Mouse (Mus musculus): ENCODE measurements around the gene Nphp4. TPM values are rescaled to one million over a fixed set of nuclear protein-coding genes. Genes with fewer than 3 reads are reported as not detected.

The Nphp4 gene
- polyA plus RNA-seq, 1 experiment from 2014 or later = 3.2 TPM

- Histone ChIP-seq H3K27me3 (ENCODE audit: insufficient read depth, poor library complexity, severe bottlenecking) (0 out of 2 replicates have a peak, but pooled peaks cover 8% of the 10 kb centered on the region), H3K9me3 (no peaks in the 10 kb centered on the region), H3K4me1 (peaks cover 21% of the 10 kb centered on the region), H3K36me3 (no peaks in the 10 kb centered on the region), H3K27ac (0 out of 2 replicates have a peak overlapping the region, but pooled peaks have one; percentile 5), H3K4me3 (no peak overlapping the region)
- 80% methylated on average over 14 of the region's 14 CpGs for WGBS
- no peak for DNase-seq (ENCODE audit: low spot score)
Measured at GRCm38 (mm10) chr4:152490311-152490710, 13.8 kb downstream of the Nphp4 start.

- Histone ChIP-seq H3K4me3 (peak overlapping the region; percentile 2; the same call in 1 of the 2 replicates), H3K27me3 (ENCODE audit: insufficient read depth, poor library complexity, severe bottlenecking) (0 out of 2 replicates have a peak, but pooled peaks cover 8% of the 10 kb centered on the region), H3K4me1 (peaks cover 28% of the 10 kb centered on the region), H3K36me3 (no peaks in the 10 kb centered on the region), H3K27ac (0 out of 2 replicates have a peak overlapping the region, but pooled peaks have one; percentile 10), H3K9me3 (no peaks in the 10 kb centered on the region)
- 43% methylated on average over 15 of the region's 15 CpGs for WGBS
- peak; percentile 85 for DNase-seq (ENCODE audit: low spot score)
Measured at GRCm38 (mm10) chr4:152491250-152491899, 14.9 kb downstream of the Nphp4 start.

DNA sequence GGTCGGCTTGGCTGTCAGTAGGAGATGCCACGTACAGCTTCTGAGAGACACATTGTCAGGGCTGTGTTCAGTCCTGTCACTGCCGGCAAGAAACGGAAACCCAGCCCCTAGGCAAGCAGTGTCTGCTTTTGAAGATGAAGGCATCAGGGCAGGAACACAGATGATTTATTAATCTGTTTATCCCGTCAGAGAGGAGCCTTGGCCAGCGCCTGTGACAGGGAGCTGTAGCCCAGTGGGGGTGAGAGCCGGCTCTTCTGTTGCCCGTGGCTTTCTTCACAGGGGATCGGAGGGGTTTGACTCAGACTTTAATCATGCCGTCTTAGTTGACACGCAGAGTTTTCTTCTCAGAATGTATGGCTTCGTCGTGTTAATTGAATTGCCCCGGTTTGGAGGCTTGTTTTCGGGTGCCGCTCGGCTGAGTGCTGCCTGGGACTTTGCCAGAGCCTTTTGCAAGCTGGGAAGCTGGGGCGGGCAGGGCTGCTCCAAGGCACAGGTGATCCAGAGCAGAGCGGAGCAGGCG, 17.9 kb downstream of the Nphp4 start:
- Histone ChIP-seq H3K27me3 (ENCODE audit: insufficient read depth, poor library complexity, severe bottlenecking) (0 out of 2 replicates have a peak, but pooled peaks cover 8% of the 10 kb centered on the region), H3K36me3 (peaks cover 16% of the 10 kb centered on the region), H3K9me3 (peaks cover 8% of the 10 kb centered on the region), H3K4me1 (peaks cover 31% of the 10 kb centered on the region), H3K27ac (no peak overlapping the region), H3K4me3 (no peak overlapping the region)
- 35% methylated on average over 20 of the region's 20 CpGs for WGBS
- DNase-seq (ENCODE audit: low spot score) = no peak

GRCm38 (mm10) chr4:152512221-152512925, 35.9 kb downstream of the Nphp4 start:
- Histone ChIP-seq H3K9me3 (peaks cover 8% of the 10 kb centered on the region), H3K36me3 (peaks cover 14% of the 10 kb centered on the region), H3K27me3 (ENCODE audit: insufficient read depth, poor library complexity, severe bottlenecking) (no peaks in the 10 kb centered on the region), H3K27ac (no peak overlapping the region), H3K4me1 (no peaks in the 10 kb centered on the region), H3K4me3 (no peak overlapping the region)
- 77% methylated on average over 18 of the region's 18 CpGs for WGBS
- no peak for DNase-seq (ENCODE audit: low spot score)

DNA sequence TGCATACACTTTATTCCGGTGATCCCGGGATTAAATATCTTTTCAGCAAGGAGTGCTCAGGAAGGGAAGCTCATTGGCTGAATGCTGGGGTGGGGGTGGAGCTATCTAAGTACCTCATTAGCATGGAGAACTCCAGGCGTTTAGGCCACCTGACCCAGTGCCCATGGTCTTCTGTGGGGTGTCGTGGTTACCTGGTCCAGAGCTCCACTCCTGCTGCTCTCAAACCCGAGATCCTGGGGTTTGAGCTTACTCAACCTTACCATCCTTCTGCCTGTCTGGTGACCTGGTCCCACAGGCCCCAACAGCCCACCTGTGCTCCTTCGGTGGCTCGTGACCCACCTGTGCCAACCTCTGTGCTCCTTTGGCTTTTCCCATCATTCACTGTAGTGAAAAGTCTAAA, 38.4 kb downstream of the Nphp4 start:
- 0 out of 2 replicates have a peak, but pooled peaks cover 4% of the 10 kb centered on the region for H3K36me3 ChIP-seq

DNA sequence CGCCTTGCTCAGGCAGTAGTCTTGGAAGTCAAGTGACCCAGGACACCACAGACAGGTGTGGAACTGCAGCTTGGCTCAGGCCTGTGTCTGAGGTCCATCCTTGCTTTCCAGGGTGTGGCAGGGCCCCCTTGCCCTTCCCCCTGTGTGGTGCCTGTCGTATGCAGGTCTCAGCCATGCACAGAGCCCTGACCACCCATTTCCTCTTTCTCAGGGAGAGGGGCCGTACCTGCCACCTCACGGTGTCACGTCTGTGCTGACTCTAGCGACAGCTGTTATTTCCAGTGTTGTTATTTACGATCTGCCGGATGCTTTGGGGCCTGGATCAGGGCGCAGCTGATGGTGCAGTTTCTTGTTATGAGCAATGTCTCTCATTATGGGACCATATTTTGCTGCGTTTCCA, 42.6 kb downstream of the Nphp4 start:
- Histone ChIP-seq H3K4me3 (no peak overlapping the region), H3K27ac (no peak overlapping the region), H3K36me3 (no peaks in the 10 kb centered on the region), H3K27me3 (ENCODE audit: insufficient read depth, poor library complexity, severe bottlenecking) (0 out of 2 replicates have a peak, but pooled peaks cover 3% of the 10 kb centered on the region), H3K9me3 (no peaks in the 10 kb centered on the region), H3K4me1 (0 out of 2 replicates have a peak, but pooled peaks cover 5% of the 10 kb centered on the region)
- WGBS = 82% methylated on average over 10 of the region's 10 CpGs
- no peak for DNase-seq (ENCODE audit: low spot score)

More for the DNA sequence above, 38.4 kb downstream of the Nphp4 start:
- Histone ChIP-seq H3K9me3 (no peaks in the 10 kb centered on the region; the same call in 1 of the 2 replicates), H3K27ac (no peak overlapping the region), H3K4me1 (0 out of 2 replicates have a peak, but pooled peaks cover 5% of the 10 kb centered on the region), H3K27me3 (ENCODE audit: insufficient read depth, poor library complexity, severe bottlenecking) (no peaks in the 10 kb centered on the region), H3K4me3 (no peak overlapping the region)
- WGBS = 73% methylated on average over 7 of the region's 7 CpGs
- DNase-seq (ENCODE audit: low spot score) = no peak

DNA sequence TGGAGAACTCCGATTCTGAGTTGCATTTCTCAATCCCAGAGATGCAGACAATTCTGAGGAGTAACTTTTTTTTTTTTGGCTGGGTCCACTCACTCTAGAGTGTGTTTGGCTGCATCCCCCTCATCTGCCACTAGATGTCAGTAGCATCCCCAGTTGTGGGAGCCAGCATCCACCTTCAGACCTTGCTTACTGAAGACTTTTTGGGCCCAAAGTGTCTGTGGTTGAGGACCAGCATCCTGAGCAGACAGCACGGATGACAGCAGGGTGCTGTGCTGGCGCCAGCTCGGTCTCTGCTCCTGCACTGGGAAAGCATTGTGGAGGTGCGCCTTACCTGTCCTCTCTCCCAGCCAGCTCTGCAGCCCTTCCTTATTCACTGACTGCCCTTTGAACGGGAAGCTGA, 43.6 kb downstream of the Nphp4 start:
- H3K27ac ChIP-seq = no peak overlapping the region
- 0 out of 2 replicates have a peak, but pooled peaks cover 3% of the 10 kb centered on the region for H3K27me3 ChIP-seq (ENCODE audit: insufficient read depth, poor library complexity, severe bottlenecking)
- H3K9me3 ChIP-seq = no peaks in the 10 kb centered on the region
- no peaks in the 10 kb centered on the region for H3K36me3 ChIP-seq
- 37% methylated on average over 6 of the region's 6 CpGs for WGBS
- DNase-seq (ENCODE audit: low spot score) = no peak
- H3K4me3 ChIP-seq = no peak overlapping the region
- 0 out of 2 replicates have a peak, but pooled peaks cover 5% of the 10 kb centered on the region for H3K4me1 ChIP-seq

DNA sequence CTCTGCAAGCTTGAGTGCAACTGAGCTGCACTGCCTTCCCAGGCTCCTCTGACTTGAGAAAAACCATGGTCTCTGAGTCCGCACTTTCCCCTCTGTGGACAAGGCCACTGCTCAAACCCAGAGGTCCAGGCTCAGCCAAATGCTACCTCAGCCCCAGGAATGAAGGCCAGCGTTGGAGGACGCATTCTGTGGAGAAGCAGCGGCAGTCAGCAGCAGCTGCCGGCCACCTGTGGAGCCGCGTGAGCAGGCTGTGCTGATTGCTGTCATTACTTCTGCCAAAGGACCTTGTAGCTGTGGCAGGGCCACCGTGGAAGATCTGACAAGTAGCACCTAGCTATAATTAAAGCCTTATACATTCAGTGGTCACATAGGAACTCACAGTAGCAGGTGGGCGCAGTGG, 56.4 kb downstream of the Nphp4 start:
- WGBS = 52% methylated on average over 9 of the region's 9 CpGs
- Histone ChIP-seq H3K4me3 (no peak overlapping the region), H3K27me3 (ENCODE audit: insufficient read depth, poor library complexity, severe bottlenecking) (peaks cover 25% of the 10 kb centered on the region), H3K9me3 (no peaks in the 10 kb centered on the region), H3K4me1 (peaks cover 22% of the 10 kb centered on the region; the same call in 1 of the 2 replicates), H3K36me3 (no peaks in the 10 kb centered on the region), H3K27ac (no peak overlapping the region)
- DNase-seq (ENCODE audit: low spot score) = no peak

DNA sequence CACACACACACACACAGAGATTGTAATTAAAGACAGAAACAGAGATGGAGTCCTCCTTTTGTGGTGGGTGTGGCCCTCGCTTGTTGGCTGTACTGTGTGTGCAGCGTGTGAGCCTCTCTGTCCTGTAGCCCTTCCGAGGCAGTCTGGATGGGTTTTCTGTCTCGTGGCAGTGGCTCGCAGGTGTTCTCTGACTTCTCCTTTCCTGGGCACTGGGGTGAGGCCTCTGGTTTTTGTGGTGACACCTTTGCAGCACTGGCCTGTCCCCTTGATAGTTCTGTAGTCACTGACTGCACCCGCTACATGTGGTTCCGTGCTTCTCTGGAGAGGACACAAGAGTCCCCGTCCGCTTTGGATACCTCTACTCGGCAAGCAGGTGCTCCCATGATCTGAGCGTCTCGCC, 63.2 kb downstream of the Nphp4 start:
- Histone ChIP-seq H3K4me3 (no peak overlapping the region), H3K4me1 (peaks cover 21% of the 10 kb centered on the region), H3K36me3 (peaks cover 5% of the 10 kb centered on the region; the same call in 1 of the 2 replicates), H3K27ac (no peak overlapping the region), H3K9me3 (no peaks in the 10 kb centered on the region), H3K27me3 (ENCODE audit: insufficient read depth, poor library complexity, severe bottlenecking) (peaks cover 7% of the 10 kb centered on the region)
- WGBS = 91% methylated on average over 12 of the region's 12 CpGs
- no peak for DNase-seq (ENCODE audit: low spot score)

GRCm38 (mm10) chr4:152541172-152541571, 64.7 kb downstream of the Nphp4 start:
- Histone ChIP-seq H3K27me3 (ENCODE audit: insufficient read depth, poor library complexity, severe bottlenecking) (peaks cover 8% of the 10 kb centered on the region; the same call in 1 of the 2 replicates), H3K9me3 (no peaks in the 10 kb centered on the region), H3K36me3 (peaks cover 5% of the 10 kb centered on the region; the same call in 1 of the 2 replicates), H3K4me1 (peaks cover 10% of the 10 kb centered on the region), H3K4me3 (no peak overlapping the region), H3K27ac (peak overlapping the region; percentile 22; the same call in 1 of the 2 replicates)
- peak; percentile 86 for DNase-seq (ENCODE audit: low spot score)
- 8% methylated on average over 9 of the region's 9 CpGs for WGBS

DNA sequence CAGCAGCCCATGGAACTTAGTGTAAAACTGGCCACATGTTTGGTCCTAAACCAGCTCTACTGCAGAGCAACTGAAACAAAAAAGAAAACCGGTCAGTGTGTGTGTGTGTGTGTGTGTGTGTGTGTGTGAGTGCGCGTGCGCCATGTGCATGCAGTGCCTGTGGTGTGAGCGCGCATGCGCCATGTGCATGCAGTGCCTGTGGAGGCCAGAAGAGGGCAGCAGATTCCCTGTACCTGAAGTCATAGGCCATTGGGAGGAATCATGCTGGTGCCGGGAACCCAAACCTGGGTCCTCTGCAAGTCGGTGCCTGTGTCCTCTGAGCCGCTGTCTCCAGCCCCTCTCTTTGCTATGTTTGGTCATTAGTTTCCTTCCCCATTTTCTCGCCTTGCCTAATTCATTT, 65.9 kb downstream of the Nphp4 start:
- WGBS = 95% methylated on average over 11 of the region's 11 CpGs
- peaks cover 5% of the 10 kb centered on the region; the same call in 1 of the 2 replicates for H3K36me3 ChIP-seq
- no peak overlapping the region for H3K4me3 ChIP-seq
- peaks cover 15% of the 10 kb centered on the region for H3K4me1 ChIP-seq
- no peak overlapping the region for H3K27ac ChIP-seq
- peaks cover 12% of the 10 kb centered on the region; the same call in 1 of the 2 replicates for H3K27me3 ChIP-seq (ENCODE audit: insufficient read depth, poor library complexity, severe bottlenecking)
- H3K9me3 ChIP-seq = no peaks in the 10 kb centered on the region
- DNase-seq (ENCODE audit: low spot score) = no peak

GRCm38 (mm10) chr4:152546481-152546880, 70.0 kb downstream of the Nphp4 start:
- Histone ChIP-seq H3K9me3 (no peaks in the 10 kb centered on the region), H3K36me3 (peaks cover 5% of the 10 kb centered on the region; the same call in 1 of the 2 replicates), H3K27me3 (ENCODE audit: insufficient read depth, poor library complexity, severe bottlenecking) (peaks cover 35% of the 10 kb centered on the region; the same call in 1 of the 2 replicates), H3K4me1 (peaks cover 27% of the 10 kb centered on the region), H3K27ac (no peak overlapping the region), H3K4me3 (no peak overlapping the region)
- DNase-seq (ENCODE audit: low spot score) = no peak
- WGBS = 57% methylated on average over 8 of the region's 8 CpGs

Data from heart, embryonic 10.5 days (tissue).